Mouse (Mus musculus): ENCODE results near the gene Ubap1l. TPM values are rescaled to one million over a fixed set of nuclear protein-coding genes. Genes with fewer than 3 reads are reported as not detected.
A peak's percentile ranks its signal among the peaks of the same experiment; 100 is the strongest.

Gene Ubap1l
- polyA plus RNA-seq, 1 experiment from 2014 or later, result 0.42 TPM

GRCm38 (mm10) chr9:65382031-65382750, 21.4 kb downstream of the Ubap1l start:
- Histone ChIP-seq H3K27me3 (ENCODE audit: poor library complexity, severe bottlenecking) (0 out of 2 replicates have a peak, but pooled peaks cover under 1% of the 10 kb centered on the region), H3K9me3 (no peaks in the 10 kb centered on the region), H3K36me3 (replicated peaks) (peaks cover 5% of the 10 kb centered on the region), H3K4me3 (no peak overlapping the region), H3K27ac (no peak overlapping the region), H3K4me1 (peaks cover 8% of the 10 kb centered on the region)
- 81% methylated on average over 6 of the region's 6 CpGs for WGBS
- no peak for DNase-seq (ENCODE audit: extremely low spot score, low spot score)

DNA sequence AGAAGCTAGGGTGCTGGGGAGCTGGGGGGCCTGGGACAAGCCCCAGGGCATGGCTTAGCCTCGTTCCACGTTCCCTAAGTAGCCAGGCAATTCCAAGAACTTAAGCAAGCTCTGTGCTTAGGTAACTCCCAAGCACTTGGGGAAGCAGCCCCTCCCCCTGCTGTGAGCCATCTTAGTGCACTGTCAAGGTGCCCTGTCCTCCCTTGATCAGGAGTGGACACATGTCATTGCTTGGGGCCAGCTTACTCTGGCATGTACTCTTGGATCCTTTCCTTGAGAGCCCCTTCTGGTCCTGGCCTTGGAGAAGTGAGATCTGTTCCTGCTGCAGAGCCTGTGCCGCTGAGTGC, 21.9 kb downstream of the Ubap1l start:
- Histone ChIP-seq H3K27ac (no peak overlapping the region), H3K4me1 (peaks cover 8% of the 10 kb centered on the region), H3K9me3 (no peaks in the 10 kb centered on the region), H3K36me3 (replicated peaks) (peaks cover 2% of the 10 kb centered on the region; the same call in 1 of the 2 replicates), H3K27me3 (ENCODE audit: poor library complexity, severe bottlenecking) (peaks cover 4% of the 10 kb centered on the region; the same call in 1 of the 2 replicates), H3K4me3 (no peak overlapping the region)
- 54% methylated on average over 3 of the region's 3 CpGs for WGBS
- DNase-seq (ENCODE audit: extremely low spot score, low spot score), result no peak

DNA sequence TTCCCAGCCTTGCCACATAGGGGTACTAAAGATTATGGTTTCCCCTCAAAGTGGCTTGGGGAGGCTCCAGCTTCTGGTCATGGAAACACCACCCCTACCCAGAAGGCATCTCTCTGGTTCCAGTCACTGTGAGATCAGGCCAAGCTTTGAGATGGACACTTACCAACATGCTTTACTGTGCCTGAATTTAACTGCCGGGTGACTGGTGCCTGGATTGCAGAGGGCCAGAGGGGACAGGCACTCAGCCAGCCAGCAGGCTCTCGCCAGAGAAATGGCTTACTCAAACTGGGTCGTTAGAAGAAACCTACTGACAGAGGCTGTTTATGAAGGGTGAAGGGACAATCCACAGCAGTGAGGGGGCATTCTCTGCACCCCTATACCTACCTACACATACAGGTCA, 23.4 kb downstream of the Ubap1l start:
- no peak overlapping the region for H3K4me3 ChIP-seq
- peaks cover 8% of the 10 kb centered on the region for H3K4me1 ChIP-seq
- no peaks in the 10 kb centered on the region for H3K9me3 ChIP-seq
- no peak for DNase-seq (ENCODE audit: extremely low spot score, low spot score)
- no peaks in the 10 kb centered on the region for H3K36me3 ChIP-seq (replicated peaks)
- 70% methylated on average over 3 of the region's 3 CpGs for WGBS
- peaks cover 15% of the 10 kb centered on the region for H3K27me3 ChIP-seq (ENCODE audit: poor library complexity, severe bottlenecking)
- H3K27ac ChIP-seq, result no peak overlapping the region

DNA sequence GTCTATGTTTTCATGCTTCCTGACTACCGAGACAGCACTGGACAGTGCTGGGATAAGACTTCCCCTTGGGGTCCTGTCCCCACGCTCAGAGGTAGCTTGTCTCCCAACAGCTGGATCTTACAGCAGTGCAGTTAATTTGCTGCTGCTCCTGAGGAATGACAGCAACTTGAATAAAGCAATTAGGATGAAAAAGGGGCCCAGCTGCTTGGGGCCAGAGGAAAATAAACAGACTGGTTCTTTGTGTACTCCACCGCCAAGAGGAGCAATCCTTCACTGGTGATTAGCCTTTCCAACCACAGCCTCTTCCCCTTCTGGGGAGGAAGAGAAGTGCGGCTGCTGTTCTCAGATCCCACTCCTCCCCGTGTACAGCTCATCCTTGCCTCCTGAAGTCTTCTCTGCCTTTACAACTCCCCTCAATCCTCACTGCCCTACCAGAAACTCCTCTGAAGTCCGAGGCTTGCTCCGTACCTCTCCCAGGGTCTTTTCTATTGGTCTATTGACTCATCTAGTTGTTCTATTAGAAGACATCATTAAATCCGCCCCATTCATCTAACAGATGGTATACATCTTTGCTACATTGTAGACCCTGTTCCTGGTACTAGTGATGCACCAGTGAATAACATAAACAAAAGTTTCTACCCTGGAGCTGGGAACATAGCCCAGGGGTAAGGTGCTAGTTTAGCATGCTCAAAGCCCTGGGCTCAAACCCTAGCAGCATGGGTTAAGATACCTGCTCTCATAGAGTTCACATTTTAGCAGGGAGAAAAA, 25.7 kb downstream of the Ubap1l start:
- DNase-seq (ENCODE audit: extremely low spot score, low spot score), result no peak

GRCm38 (mm10) chr9:65390752-65391612, 30.1 kb downstream of the Ubap1l start:
- DNase-seq (ENCODE audit: extremely low spot score, low spot score), result peak; percentile 36
- H3K9me3 ChIP-seq, result no peaks in the 10 kb centered on the region; the same call in 1 of the 2 replicates
- peaks cover 70% of the 10 kb centered on the region for H3K27me3 ChIP-seq (ENCODE audit: poor library complexity, severe bottlenecking)
- H3K4me1 ChIP-seq, result peaks cover 19% of the 10 kb centered on the region
- WGBS, result 19% methylated on average over 96 of the region's 96 CpGs
- peak overlapping the region; percentile 71 for H3K27ac ChIP-seq
- peak overlapping the region; percentile 52 for H3K4me3 ChIP-seq
- no peaks in the 10 kb centered on the region for H3K36me3 ChIP-seq (replicated peaks)

More for the DNA sequence above, 25.7 kb downstream of the Ubap1l start:
- WGBS, result 41% methylated on average over 8 of the region's 8 CpGs
- Histone ChIP-seq H3K27ac (no peak overlapping the region), H3K36me3 (replicated peaks) (no peaks in the 10 kb centered on the region), H3K9me3 (no peaks in the 10 kb centered on the region; the same call in 1 of the 2 replicates), H3K4me3 (no peak overlapping the region), H3K4me1 (peaks cover 18% of the 10 kb centered on the region), H3K27me3 (ENCODE audit: poor library complexity, severe bottlenecking) (peaks cover 38% of the 10 kb centered on the region)

DNA sequence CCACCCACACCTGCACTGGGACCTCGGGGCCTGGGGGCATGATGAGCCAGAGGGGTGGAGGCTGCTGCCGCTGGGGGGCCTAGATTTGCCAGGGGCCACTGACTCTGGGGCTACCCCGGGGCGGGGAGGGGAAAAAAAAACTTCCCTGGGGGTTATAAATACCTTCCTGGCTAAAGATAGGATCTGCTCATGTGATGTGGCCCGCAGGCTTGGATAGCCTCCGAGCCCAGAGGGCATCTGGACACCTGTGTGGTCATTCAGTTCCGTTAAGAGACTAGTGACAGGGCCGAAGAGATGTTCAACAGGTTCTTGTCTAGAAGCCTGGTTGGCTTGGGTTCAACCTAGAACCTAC, 30.7 kb downstream of the Ubap1l start, which contains the start of gene Kbtbd13:
Gene Kbtbd13, minus strand, starts transcription at position 40 of the 352 bp plus-strand sequence.
- Histone ChIP-seq H3K4me1 (peaks cover 14% of the 10 kb centered on the region), H3K36me3 (replicated peaks) (no peaks in the 10 kb centered on the region), H3K27ac (peak within 1 kb of the TSS; percentile 71), H3K4me3 (peak within 1 kb of the TSS; percentile 52), H3K27me3 (ENCODE audit: poor library complexity, severe bottlenecking) (peaks cover 75% of the 10 kb centered on the region), H3K9me3 (no peaks in the 10 kb centered on the region; the same call in 1 of the 2 replicates)
- no peak for DNase-seq (ENCODE audit: extremely low spot score, low spot score)
- WGBS, result 46% methylated on average over 8 of the region's 8 CpGs

- no peak overlapping the region for H3K4me3 ChIP-seq
- peaks cover 11% of the 10 kb centered on the region for H3K4me1 ChIP-seq
- H3K27ac ChIP-seq, result no peak overlapping the region
- H3K36me3 ChIP-seq (replicated peaks), result no peaks in the 10 kb centered on the region
- H3K27me3 ChIP-seq (ENCODE audit: poor library complexity, severe bottlenecking), result peaks cover 82% of the 10 kb centered on the region
- no peaks in the 10 kb centered on the region; the same call in 1 of the 2 replicates for H3K9me3 ChIP-seq
- DNase-seq (ENCODE audit: extremely low spot score, low spot score), result peak; percentile 56
- WGBS, result 30% methylated on average over 6 of the region's 6 CpGs
Observed at GRCm38 (mm10) chr9:65392638-65393364, 32.0 kb downstream of the Ubap1l start.

DNA sequence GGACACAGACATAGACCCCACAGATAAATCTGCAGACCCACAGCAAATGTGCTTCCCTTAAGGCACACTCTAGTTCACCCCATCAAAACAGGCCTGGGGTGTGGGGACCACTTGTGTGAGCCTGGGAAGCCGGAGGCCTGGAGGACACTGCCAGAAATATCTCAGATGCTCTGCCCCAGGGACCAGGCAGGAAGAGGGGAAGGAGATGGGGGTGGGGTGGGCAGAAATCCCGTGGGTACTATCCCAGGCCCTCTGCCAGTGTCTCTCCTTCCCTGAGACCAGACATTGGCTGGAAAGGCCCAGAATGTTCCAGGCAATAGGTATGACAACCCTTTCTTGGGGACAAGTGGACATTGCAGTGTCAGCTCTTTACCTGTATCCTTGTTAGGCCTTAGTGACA, 32.8 kb downstream of the Ubap1l start:
- no peaks in the 10 kb centered on the region; the same call in 1 of the 2 replicates for H3K9me3 ChIP-seq
- peaks cover 19% of the 10 kb centered on the region for H3K4me1 ChIP-seq
- no peak overlapping the region for H3K4me3 ChIP-seq
- WGBS, result 56% methylated on average over 2 of the region's 2 CpGs
- H3K36me3 ChIP-seq (replicated peaks), result no peaks in the 10 kb centered on the region
- H3K27ac ChIP-seq, result no peak overlapping the region
- peaks cover 81% of the 10 kb centered on the region for H3K27me3 ChIP-seq (ENCODE audit: poor library complexity, severe bottlenecking)
- no peak for DNase-seq (ENCODE audit: extremely low spot score, low spot score)

DNA sequence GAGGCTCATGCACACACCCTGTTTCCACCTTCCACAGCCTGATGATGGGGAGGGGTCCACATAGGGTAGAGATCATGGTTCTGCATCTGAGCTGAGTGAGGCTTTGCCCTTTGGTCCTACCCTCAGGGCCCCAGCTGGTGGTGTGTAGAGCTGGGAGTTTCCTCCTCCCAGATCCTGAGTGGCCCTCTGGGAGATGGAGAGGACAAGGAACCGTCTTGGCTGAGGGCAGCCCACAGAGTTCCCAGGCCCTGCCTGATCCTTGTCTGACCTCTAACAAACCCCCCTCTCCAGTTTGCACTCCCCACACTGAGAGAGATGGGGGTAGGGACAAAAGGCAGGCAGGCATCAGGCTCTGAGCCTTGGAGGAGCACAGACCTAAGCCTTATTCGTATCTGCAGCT, 33.5 kb downstream of the Ubap1l start:
- no peak overlapping the region for H3K27ac ChIP-seq
- H3K27me3 ChIP-seq (ENCODE audit: poor library complexity, severe bottlenecking), result peaks cover 81% of the 10 kb centered on the region
- peaks cover 26% of the 10 kb centered on the region for H3K4me1 ChIP-seq
- WGBS, result 68% methylated on average over 2 of the region's 2 CpGs
- no peaks in the 10 kb centered on the region; the same call in 1 of the 2 replicates for H3K9me3 ChIP-seq
- no peak overlapping the region for H3K4me3 ChIP-seq
- no peak for DNase-seq (ENCODE audit: extremely low spot score, low spot score)
- H3K36me3 ChIP-seq (replicated peaks), result no peaks in the 10 kb centered on the region

DNA sequence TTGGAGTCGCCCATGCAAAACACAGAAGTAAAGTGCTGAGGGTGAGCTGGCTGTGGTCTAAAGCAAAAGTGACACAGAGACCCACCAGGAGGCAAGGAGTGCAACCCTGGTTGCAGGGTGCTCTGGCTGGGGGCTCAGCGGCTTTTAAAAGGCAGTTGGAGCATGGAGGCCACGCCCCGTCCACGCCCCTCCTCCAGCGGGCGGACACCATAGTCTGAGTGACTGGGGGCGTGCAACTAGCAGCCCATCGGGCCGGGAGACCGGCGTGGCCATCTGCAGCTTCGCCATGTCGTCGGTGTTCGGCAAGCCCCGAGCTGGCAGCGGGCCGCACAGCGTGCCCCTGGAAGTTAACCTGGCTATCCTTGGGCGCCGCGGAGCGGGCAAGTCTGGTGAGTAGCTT, 37.4 kb downstream of the Ubap1l start, which contains the start of gene Rasl12:
Gene Rasl12, plus strand, starts transcription at position 228 of the 400 bp plus-strand sequence.
- peak within 1 kb of the TSS; percentile 81 for H3K27ac ChIP-seq
- H3K36me3 ChIP-seq (replicated peaks), result no peaks in the 10 kb centered on the region
- WGBS, result 0% methylated on average over 24 of the region's 24 CpGs

GRCm38 (mm10) chr9:65399934-65400333, 39.1 kb downstream of the Ubap1l start:
- Histone ChIP-seq H3K27ac (no peak overlapping the region), H3K4me3 (no peak overlapping the region), H3K9me3 (no peaks in the 10 kb centered on the region), H3K27me3 (ENCODE audit: poor library complexity, severe bottlenecking) (peaks cover 38% of the 10 kb centered on the region), H3K36me3 (replicated peaks) (no peaks in the 10 kb centered on the region), H3K4me1 (peaks cover 15% of the 10 kb centered on the region)
- no peak for DNase-seq (ENCODE audit: extremely low spot score, low spot score)
- 92% methylated on average over 6 of the region's 6 CpGs for WGBS

More for the DNA sequence above, 37.4 kb downstream of the Ubap1l start, which contains the start of gene Rasl12:
- DNase-seq (ENCODE audit: extremely low spot score, low spot score), result peak; percentile 83
- peak within 1 kb of the TSS; percentile 60 for H3K4me3 ChIP-seq
- H3K9me3 ChIP-seq, result no peaks in the 10 kb centered on the region
- peaks cover 15% of the 10 kb centered on the region for H3K4me1 ChIP-seq
- H3K27me3 ChIP-seq (ENCODE audit: poor library complexity, severe bottlenecking), result peaks cover 47% of the 10 kb centered on the region
